Mouse (Mus musculus) neural tube, postnatal 0 days (tissue): ENCODE data around the gene Apol9b. TPM values are rescaled to one million over a fixed set of nuclear protein-coding genes. Genes with fewer than 3 reads are reported as not detected.

Source experiments
- polyA plus RNA-seq: library from polyadenylated mRNA; unstranded; fragments of >200 nt; fragmentation: Nextera tagmentation; extraction: Ambion mirVana; gene quantifications from 2 replicates; pipeline ENCODE4 v1.2.1, GENCODE M21; 2015

The Apol9b gene
- polyA plus RNA-seq = 0.81 TPM in 1 of 2 replicates, not detected in the other

GRCm38 (mm10) chr15:77728739-77729138 is at the start of gene Apol9b:
Gene Apol9b (plus strand): TSS chr15:77729039.

GRCm38 (mm10) chr15:77698656-77699055 is 30.2 kb upstream of the Apol9b start, which contains the start of gene Apol7e:
Gene Apol7e (plus strand): TSS chr15:77698857.

DNA sequence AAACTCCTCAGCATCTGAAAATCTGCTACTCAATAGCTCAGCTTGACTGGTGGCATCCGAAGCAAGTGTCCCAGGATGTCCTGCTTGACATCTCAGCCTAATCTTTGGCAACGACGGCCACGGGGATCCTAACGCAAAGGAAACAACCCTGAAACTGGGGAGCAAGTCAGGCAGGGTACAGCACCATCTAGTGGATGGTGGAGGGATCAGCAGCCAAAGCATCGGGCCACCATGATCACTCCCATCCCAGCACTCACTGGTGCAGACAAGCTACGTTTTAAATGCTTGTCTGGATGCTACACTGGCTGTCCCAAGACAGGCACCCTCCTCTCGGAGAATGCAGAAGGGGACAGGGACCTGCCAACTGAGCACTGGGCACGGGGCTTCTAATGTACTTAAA is 28.0 kb downstream of the Apol9b start, which contains the start of gene Apol8:
Gene Apol8, minus strand, starts transcription at position 156 of the 400 bp plus-strand sequence.

Other genes starting within 250 kb of the Apol9b start
- gene Apol11a, start 220.8 kb upstream of the Apol9b start, polyA plus RNA-seq = not detected in 2 replicates
- not detected in 2 replicates for gene Apol7c, start 195.7 kb upstream of the Apol9b start, polyA plus RNA-seq
- gene 1700025B11Rik, start 167.1 kb upstream of the Apol9b start, polyA plus RNA-seq = not detected in 2 replicates
- 0.08 and 0.09 TPM in 2 replicates for gene Apol10b, start 132.9 kb upstream of the Apol9b start, polyA plus RNA-seq
- gene Gm36245, start 129.8 kb upstream of the Apol9b start, polyA plus RNA-seq = not detected in 2 replicates
- gene Apol11b, start 85.8 kb upstream of the Apol9b start, polyA plus RNA-seq = not detected in 2 replicates
- not detected in 2 replicates for gene Apol7e, start 30.2 kb upstream of the Apol9b start, polyA plus RNA-seq
- gene Apol8, start 28.0 kb downstream of the Apol9b start, polyA plus RNA-seq = 0.23 and 0.38 TPM in 2 replicates
- gene Myh9, start 113.1 kb downstream of the Apol9b start, polyA plus RNA-seq = 7.9 and 8.1 TPM in 2 replicates
- gene Txn2, start 200.0 kb downstream of the Apol9b start, polyA plus RNA-seq = 197 and 207 TPM in 2 replicates
- 7.9 and 9.4 TPM in 2 replicates for gene Foxred2, start 227.7 kb downstream of the Apol9b start, polyA plus RNA-seq
- 131 and 143 TPM in 2 replicates for gene Eif3d, start 241.8 kb downstream of the Apol9b start, polyA plus RNA-seq